Mouse (Mus musculus) right cerebral cortex, adult 2 months (tissue): Measurements from ENCODE around the gene Egln3.

Source experiments
- DNase-seq, 2 experiments: peaks; one replicate each; pipeline ENCODE4 v3.0.0; 2021 to 2022; ENCODE audit warnings: low spot score in 2 of 2

The Egln3 gene

GRCm38 (mm10) chr12:54203656-54204045 lies at the start of gene Egln3:
Gene Egln3, minus strand, starts transcription at chr12:54203860.
- DNase-seq: peak; percentile 67 to 75

- no peak for DNase-seq
These were observed 49.8 kb upstream of the Egln3 start for GRCm38 (mm10) chr12:54253449-54253848.

- DNase-seq: peak; percentile 60 to 63
These were observed 48.3 kb upstream of the Egln3 start for GRCm38 (mm10) chr12:54251942-54252400.

GRCm38 (mm10) chr12:54247835-54248234 lies 44.2 kb upstream of the Egln3 start:
- no peak for DNase-seq

- no peak for DNase-seq
These were observed 39.5 kb upstream of the Egln3 start for GRCm38 (mm10) chr12:54243158-54243557.

- DNase-seq: no peak
These were observed 38.3 kb upstream of the Egln3 start for GRCm38 (mm10) chr12:54241976-54242375.

GRCm38 (mm10) chr12:54233794-54234193 lies 30.1 kb upstream of the Egln3 start:
- no peak for DNase-seq

GRCm38 (mm10) chr12:54232996-54233603 lies 29.4 kb upstream of the Egln3 start:
- DNase-seq: no peak

GRCm38 (mm10) chr12:54232456-54232855 lies 28.8 kb upstream of the Egln3 start:
- DNase-seq: no peak

GRCm38 (mm10) chr12:54227551-54227950 lies 23.9 kb upstream of the Egln3 start:
- DNase-seq: no peak

- DNase-seq: no peak
These were observed 22.7 kb upstream of the Egln3 start for GRCm38 (mm10) chr12:54226341-54226740.

GRCm38 (mm10) chr12:54225610-54226009 lies 21.9 kb upstream of the Egln3 start:
- DNase-seq: no peak

- no peak for DNase-seq
These were observed 21.4 kb upstream of the Egln3 start for GRCm38 (mm10) chr12:54225090-54225489.

GRCm38 (mm10) chr12:54222036-54222760 lies 18.5 kb upstream of the Egln3 start:
- no peak for DNase-seq

GRCm38 (mm10) chr12:54216673-54217072 lies 13.0 kb upstream of the Egln3 start:
- DNase-seq: no peak

- no peak for DNase-seq
These were observed 10.8 kb upstream of the Egln3 start for GRCm38 (mm10) chr12:54214426-54214825.

GRCm38 (mm10) chr12:54213871-54214270 lies 10.2 kb upstream of the Egln3 start:
- DNase-seq: no peak

- no peak for DNase-seq
These were observed 9.6 kb upstream of the Egln3 start for GRCm38 (mm10) chr12:54213230-54213629.

- DNase-seq: no peak
These were observed 5.5 kb upstream of the Egln3 start for GRCm38 (mm10) chr12:54209182-54209563.

- DNase-seq: no peak
These were observed 4.9 kb upstream of the Egln3 start for GRCm38 (mm10) chr12:54208433-54209181.

GRCm38 (mm10) chr12:54205731-54206130 lies 2.1 kb upstream of the Egln3 start:
- DNase-seq: no peak

- DNase-seq: no peak
These were observed 1.5 kb upstream of the Egln3 start for GRCm38 (mm10) chr12:54205195-54205594.
